Mouse (Mus musculus) testis, postnatal 14 days (tissue): Measurements from ENCODE around the gene AI464131.

Experiments
- DNase-seq: peaks from one replicate; pipeline ENCODE4 v3.0.0; 2021; ENCODE audit warnings: low spot score

AI464131 gene

GRCm38 (mm10) chr4:41502986-41503412 lies at the start of gene AI464131:
Gene AI464131, minus strand, starts transcription at chr4:41503076.
- peak; percentile 92 for DNase-seq

DNA sequence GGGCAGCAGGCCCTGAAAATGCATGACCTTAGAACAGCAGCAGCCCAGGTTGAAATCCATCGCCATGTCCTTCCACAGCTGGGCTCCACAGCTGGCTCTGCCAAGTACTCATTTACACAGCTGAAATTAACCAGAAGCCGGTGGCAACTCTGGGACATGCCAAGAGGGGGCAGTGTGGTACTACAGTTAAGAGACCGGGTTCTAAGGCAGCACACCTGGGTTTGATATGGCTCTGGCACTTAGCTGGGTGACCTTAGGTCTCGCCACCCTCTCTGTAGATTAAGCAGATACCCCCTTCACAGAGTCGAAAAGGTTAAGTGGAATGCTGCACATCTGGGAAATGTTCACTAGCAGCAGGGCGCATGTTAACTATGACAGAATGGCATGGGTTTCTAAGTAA lies 49.7 kb upstream of the AI464131 start:
- DNase-seq: no peak

DNA sequence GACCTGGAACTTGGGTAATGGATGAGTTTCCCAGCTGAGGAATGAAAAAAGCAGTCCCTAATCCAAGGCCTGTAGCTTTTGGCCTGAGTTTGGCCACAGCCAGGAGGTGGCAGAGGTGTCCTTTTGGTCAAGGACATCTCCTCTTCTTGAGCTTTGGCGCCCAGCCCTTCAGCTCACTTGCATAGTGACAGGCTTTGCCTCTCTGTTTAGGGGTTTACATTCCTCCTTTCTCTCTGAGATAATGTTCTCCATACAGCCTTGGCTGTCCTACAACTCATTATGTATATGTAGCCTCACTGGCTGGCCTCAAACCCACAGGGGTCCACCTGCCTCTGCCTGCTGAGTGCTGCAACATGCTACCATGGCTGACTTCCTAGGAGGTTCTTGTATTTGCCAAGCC lies 44.2 kb upstream of the AI464131 start:
- no peak for DNase-seq

DNA sequence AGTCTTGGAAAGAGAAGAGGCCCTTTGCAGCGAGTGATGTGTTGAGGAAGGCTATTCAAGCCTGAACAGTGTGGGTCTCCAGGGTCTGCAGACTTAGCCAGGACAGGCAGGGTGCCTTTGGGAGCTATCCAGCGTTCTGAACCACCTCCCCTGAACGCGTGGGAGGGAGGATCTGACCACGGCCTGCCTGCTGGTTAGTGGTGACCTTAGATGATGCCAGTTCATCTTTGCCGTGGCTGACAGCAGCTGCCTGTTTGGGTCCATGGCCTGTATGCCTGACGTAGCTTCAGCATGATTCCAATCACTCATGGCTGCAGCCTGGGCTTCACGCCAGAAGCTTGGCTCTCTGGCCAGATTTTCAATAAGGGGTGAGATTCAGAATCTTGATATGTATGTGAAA lies 43.1 kb upstream of the AI464131 start:
- DNase-seq: no peak

GRCm38 (mm10) chr4:41542136-41542535 lies 39.3 kb upstream of the AI464131 start:
- DNase-seq: no peak

DNA sequence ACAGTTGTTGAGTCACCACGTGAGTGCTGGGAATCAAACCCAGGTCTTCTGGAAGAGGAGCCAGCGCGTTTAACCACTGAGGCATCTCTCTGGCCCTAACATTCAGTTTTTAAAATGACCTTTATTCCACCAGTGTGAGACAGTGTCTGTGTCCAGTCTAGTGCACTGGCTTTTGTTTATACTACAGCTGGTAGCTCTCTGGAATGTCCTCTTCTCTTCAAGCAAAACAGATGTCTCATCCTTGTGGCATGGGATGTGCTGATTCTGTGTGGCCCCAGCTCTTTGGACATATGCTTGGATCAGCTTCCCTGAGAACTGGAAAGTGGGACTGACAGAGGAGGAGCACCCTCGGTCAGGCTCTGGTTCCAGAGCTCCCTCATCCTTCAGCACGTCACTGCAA lies 32.0 kb upstream of the AI464131 start:
- DNase-seq: no peak

DNA sequence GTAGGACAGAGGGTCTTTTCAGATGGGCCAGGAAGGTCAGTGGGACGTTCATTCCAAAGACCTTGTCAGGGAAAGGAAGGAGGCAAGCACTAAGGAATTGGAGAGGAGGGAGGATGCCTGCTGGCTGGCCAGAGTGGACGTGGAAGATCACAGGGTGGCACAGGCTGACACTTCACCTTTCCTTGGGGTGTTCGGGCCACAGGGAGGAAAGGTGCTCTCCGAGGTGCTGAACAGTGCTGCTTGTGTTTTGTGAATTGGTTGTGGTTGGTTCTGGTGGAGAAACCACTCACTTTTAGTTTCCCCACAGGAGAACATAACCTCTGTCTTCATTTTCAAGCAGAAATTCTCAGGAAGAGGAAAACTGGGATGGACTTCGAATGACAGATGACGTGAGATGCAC lies 29.5 kb upstream of the AI464131 start:
- no peak for DNase-seq

GRCm38 (mm10) chr4:41527996-41528395 lies 25.1 kb upstream of the AI464131 start:
- DNase-seq: no peak

GRCm38 (mm10) chr4:41527076-41527475 lies 24.2 kb upstream of the AI464131 start:
- DNase-seq: no peak

DNA sequence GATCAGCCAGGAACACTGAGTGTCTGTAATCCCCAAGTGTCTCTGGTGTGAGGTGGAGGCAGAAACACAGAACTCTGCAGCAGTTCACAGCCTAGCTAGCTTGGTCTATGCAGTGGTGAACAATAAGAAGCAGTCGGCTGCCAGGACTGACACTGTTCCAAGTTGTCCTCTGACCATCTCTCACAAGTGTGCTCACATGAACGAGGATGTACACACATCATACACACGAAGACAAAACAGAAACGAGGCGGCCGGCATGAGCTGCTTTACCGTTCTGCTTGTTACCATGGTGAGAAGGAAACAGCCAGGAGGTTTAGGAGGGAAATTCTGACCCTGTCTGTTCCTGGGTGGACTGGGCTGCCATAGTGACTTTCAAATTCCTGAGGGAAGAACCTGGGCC lies 23.7 kb upstream of the AI464131 start:
- no peak for DNase-seq

DNA sequence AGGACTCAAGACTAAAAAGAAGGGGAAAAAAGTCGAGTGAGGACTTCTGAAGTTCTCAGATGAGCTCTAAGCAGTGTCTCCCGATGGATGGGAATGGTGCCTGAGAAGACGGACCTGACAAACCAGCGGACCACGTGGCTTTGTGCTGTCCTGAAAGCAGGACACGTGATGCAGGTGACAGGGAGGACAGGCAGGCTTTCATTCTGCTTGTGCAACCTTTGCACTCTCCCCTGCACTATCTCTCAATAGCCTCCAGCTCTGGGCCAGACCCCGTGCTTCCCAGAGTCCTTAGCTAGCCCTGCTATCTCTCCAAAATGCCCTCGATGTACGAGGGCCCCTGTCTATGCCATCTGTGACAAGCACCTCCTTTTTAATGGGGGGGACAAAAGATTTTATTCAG lies 22.0 kb upstream of the AI464131 start:
- DNase-seq: no peak

- no peak for DNase-seq
Observed at GRCm38 (mm10) chr4:41523839-41524238, 21.0 kb upstream of the AI464131 start.

DNA sequence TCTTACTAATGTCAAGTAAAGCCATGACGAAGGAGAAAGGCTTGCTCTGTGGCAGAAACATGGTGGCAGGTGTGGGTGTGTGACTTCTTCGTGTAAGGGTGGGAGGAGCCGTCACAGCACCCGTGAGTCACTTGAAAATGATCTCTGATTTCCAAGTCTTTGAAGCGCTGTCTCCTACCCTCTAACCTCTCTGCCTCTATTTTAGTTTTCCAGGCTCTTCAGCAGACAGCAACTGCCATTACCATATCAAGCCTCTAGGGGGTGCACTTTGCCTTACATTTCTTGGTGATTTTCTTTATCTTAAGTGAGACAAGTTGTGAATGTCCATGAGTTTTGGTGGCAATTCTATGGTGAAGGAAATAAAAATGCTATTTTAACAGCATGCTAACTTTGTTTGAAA lies 19.9 kb upstream of the AI464131 start:
- no peak for DNase-seq

- DNase-seq: no peak
Observed at GRCm38 (mm10) chr4:41522136-41522535, 19.3 kb upstream of the AI464131 start.

GRCm38 (mm10) chr4:41520641-41521040 lies 17.8 kb upstream of the AI464131 start:
- no peak for DNase-seq

GRCm38 (mm10) chr4:41519195-41519594 lies 16.3 kb upstream of the AI464131 start:
- DNase-seq: no peak

- no peak for DNase-seq
Observed at GRCm38 (mm10) chr4:41518349-41518748, 15.5 kb upstream of the AI464131 start.

DNA sequence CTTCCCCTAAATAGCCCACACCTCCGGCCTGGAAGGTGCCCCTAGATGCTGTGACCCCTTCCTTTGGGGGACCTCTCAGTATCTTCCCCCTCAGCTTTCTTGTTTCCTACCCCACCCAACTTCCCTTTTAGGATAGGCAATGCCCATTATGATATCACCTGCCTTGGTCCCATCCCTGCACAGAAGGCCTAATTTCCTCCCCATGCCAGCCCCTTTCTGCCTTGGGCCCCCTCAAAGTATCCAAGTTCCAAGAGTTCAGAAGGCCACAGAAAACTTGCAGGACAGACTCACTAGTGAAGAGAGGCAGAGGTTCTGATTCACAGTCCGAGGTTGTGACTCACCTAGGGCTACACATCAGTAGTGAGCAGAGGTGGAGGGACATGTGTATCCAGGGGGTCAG lies 14.4 kb upstream of the AI464131 start, which contains the start of gene 1110017D15Rik:
1110017D15Rik (minus strand) TSS at position 101 of the 400 bp plus-strand sequence.
- no peak for DNase-seq

GRCm38 (mm10) chr4:41513714-41514113 lies 10.8 kb upstream of the AI464131 start:
- DNase-seq: no peak

- no peak for DNase-seq
Observed at GRCm38 (mm10) chr4:41513309-41513708, 10.4 kb upstream of the AI464131 start.

DNA sequence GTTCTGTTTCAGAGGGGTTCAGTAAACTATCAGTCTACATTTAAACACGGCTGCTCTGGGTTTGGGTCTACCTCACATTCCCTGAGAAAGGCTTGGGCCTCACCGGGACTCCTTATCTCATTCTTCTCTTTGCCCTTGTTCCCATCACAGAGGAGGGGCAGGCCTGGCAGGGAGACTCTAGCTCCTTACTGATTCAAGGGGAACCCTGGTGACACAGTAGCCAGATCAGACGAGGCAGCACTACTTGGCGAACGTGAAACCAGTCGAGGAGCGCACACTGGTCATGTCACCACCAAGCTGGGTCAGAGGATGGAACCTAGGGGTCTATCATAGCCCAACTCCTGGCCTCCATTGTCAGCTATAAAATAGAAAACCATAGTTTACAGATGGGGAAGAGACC lies 5.1 kb upstream of the AI464131 start:
- DNase-seq: no peak

GRCm38 (mm10) chr4:41507326-41507924 lies 4.5 kb upstream of the AI464131 start:
- DNase-seq: no peak

GRCm38 (mm10) chr4:41506906-41507305 lies 4.0 kb upstream of the AI464131 start:
- peak; percentile 81 for DNase-seq

DNA sequence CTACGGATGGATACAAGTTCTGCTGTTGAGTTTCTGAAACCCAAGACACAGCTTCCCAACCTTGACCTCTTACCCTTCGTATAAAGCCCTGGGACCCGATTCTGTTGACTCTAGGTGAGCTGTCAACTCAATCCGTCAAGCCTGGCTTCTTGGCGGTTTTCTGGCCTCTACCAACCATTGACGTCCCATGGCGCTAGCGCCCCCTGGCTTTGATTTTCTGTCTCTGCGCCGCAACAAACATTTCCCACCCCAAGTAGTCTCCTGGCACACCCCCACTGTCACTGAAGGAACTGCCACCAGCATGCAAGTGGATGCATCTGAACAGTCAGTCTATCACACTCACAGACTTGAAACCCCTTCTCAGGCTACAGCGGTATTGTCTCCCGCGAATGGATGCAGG lies 3.3 kb upstream of the AI464131 start:
- DNase-seq: peak; percentile 60
